Mouse (Mus musculus): ENCODE measurements at regions not wholly inside any gene's neighbourhood (a gene's known extent, or its start where the extent isn't known, plus 50 kb on each side); places are given as distances from the start of the nearest gene placed in this dataset.

DNA sequence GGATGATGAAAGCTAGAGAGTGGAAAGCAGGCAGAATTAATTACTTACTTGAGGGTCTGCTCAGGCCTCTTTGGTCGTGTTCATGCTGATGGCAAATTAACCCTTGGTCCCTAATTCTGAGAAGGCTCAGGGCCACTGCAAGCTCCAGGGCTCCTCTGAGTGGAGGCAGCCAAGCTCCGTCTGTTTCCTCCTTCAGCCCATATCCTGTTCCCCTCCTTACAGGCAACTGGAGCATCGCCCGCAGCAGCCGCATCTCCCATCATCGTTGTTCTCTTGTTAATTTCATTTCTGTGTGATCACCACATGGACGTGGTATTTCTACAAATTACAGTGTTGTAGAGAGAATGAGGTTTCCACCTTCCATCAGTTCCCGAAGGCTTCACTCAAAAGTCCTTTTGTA, 513.6 kb upstream of the Nox3 start:
- Histone ChIP-seq H3K4me1 (ENCODE audit: control insufficient read depth, insufficient read depth, low read length) (no peaks in the 10 kb centered on the region), H3K27me3 (ENCODE audit: control insufficient read depth, insufficient read depth, low read length) (no peaks in the 10 kb centered on the region), H3K9ac (replicated peaks; ENCODE audit: low read depth, low read length) (no peak overlapping the region), H3K4me2 (ENCODE audit: low read depth, low read length) (no peak overlapping the region), H3K36me3 (ENCODE audit: control insufficient read depth, insufficient read depth, low read length) (no peaks in the 10 kb centered on the region), H3K27ac (ENCODE audit: low read depth, low read length) (no peak overlapping the region), H3K4me3 (ENCODE audit: low read depth, low read length) (no peak overlapping the region), H3K9me3 (ENCODE audit: control insufficient read depth, low read length) (no peaks in the 10 kb centered on the region)
- no peak for ATAC-seq (ENCODE audit: low read depth)
- 84% methylated on average over 8 of the region's 8 CpGs for WGBS

DNA sequence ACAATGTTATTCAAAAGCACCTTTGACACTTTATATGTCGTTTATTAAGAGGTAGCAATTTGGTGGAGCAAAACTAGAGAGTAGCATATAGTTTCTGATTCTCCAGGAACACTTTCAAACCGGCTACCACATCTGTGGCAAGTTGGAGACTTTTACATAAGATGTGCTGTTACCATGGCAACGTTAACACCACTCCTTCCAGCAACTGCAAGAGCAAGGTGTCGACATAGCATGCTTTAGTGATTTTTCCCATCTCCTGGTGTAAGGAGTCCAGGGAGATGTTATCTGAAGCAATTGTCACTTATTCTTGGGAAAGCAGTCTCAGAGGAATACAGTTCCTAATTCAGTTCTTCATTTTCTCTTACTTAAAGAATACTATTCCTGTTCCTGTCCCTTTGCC, 516.5 kb upstream of the Nox3 start:
- Histone ChIP-seq H3K4me1 (ENCODE audit: control insufficient read depth, insufficient read depth, low read length) (no peaks in the 10 kb centered on the region), H3K4me2 (ENCODE audit: low read depth, low read length) (no peak overlapping the region), H3K36me3 (ENCODE audit: control insufficient read depth, insufficient read depth, low read length) (no peaks in the 10 kb centered on the region), H3K4me3 (ENCODE audit: low read depth, low read length) (no peak overlapping the region), H3K9me3 (ENCODE audit: control insufficient read depth, low read length) (no peaks in the 10 kb centered on the region), H3K9ac (replicated peaks; ENCODE audit: low read depth, low read length) (no peak overlapping the region), H3K27me3 (ENCODE audit: control insufficient read depth, insufficient read depth, low read length) (no peaks in the 10 kb centered on the region), H3K27ac (ENCODE audit: low read depth, low read length) (no peak overlapping the region)
- WGBS, result 52% methylated on average over 4 of the region's 4 CpGs
- no peak for ATAC-seq (ENCODE audit: low read depth)

DNA sequence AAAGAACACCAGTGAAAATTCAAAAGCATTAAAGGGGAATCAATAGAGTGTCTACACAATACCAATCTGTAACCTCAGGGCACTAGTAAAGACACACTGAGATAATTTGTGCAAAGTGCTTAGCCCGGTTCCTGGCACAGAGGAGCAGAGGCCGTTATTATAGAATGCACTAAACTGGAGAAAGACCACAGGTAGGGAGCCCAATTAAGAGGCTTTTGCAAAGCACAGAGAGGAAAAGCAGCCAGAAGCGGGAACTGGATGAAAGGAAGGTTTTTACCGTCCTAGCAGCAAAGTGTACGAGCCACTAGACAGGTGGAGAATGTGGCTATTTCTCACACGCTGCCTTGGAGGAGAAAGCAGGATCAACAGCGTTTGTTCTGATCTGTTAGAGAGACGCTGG, 518.9 kb upstream of the Nox3 start:
- Histone ChIP-seq H3K27ac (ENCODE audit: low read depth, low read length) (no peak overlapping the region), H3K27me3 (ENCODE audit: control insufficient read depth, insufficient read depth, low read length) (no peaks in the 10 kb centered on the region), H3K4me1 (ENCODE audit: control insufficient read depth, insufficient read depth, low read length) (no peaks in the 10 kb centered on the region), H3K9me3 (ENCODE audit: control insufficient read depth, low read length) (no peaks in the 10 kb centered on the region), H3K4me3 (ENCODE audit: low read depth, low read length) (no peak overlapping the region), H3K36me3 (ENCODE audit: control insufficient read depth, insufficient read depth, low read length) (no peaks in the 10 kb centered on the region), H3K9ac (replicated peaks; ENCODE audit: low read depth, low read length) (no peak overlapping the region), H3K4me2 (ENCODE audit: low read depth, low read length) (no peak overlapping the region)
- 40% methylated on average over 8 of the region's 8 CpGs for WGBS
- ATAC-seq (ENCODE audit: low read depth), result no peak

DNA sequence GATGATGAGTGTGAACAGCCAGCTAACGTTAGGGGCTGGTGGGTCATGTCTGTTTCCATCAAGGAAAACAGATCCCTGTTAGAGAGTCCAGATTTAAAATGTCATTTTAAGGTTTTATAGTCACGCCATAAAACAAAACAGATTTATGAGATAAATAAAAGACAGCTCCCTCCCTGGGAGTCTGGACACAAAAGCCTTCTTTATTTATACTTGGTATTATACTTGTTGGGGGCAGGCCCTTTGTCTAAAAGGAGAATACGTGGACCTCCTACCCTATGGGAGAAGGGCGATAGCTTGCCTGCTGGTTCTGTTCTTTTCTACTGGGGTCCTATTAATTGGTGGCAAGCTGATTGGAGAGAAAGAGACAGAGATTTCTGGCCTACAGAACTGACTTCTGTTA, 520.1 kb upstream of the Nox3 start:
- ATAC-seq (ENCODE audit: low read depth), result 0 out of 2 replicates have a peak, but pooled peaks have one; percentile 38
- Histone ChIP-seq H3K27me3 (ENCODE audit: control insufficient read depth, insufficient read depth, low read length) (no peaks in the 10 kb centered on the region), H3K36me3 (ENCODE audit: control insufficient read depth, insufficient read depth, low read length) (no peaks in the 10 kb centered on the region), H3K4me3 (ENCODE audit: low read depth, low read length) (no peak overlapping the region), H3K4me2 (ENCODE audit: low read depth, low read length) (no peak overlapping the region), H3K4me1 (ENCODE audit: control insufficient read depth, insufficient read depth, low read length) (0 out of 2 replicates have a peak, but pooled peaks cover 2% of the 10 kb centered on the region), H3K9me3 (ENCODE audit: control insufficient read depth, low read length) (no peaks in the 10 kb centered on the region), H3K9ac (replicated peaks; ENCODE audit: low read depth, low read length) (no peak overlapping the region), H3K27ac (ENCODE audit: low read depth, low read length) (no peak overlapping the region)
- WGBS, result 24% methylated on average over 4 of the region's 4 CpGs

DNA sequence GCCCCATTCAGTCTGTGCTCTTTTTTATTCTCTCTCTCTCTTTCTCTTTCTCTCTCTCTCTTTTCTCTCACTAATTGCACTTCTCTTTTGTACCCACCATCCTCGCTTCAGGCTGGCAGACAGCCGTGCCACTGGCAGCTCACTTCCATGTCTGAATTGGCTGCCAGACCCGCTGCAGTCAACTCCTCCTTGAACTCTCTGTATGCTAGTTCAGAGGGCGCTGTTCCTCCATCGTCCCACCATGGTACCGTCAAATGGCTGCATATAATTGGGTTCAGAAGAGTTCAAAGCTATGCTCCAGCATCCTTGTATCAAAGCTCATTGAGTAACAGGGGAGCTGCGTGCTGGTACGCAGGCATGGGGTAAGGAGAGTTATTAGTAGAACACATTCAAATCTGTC, 520.7 kb upstream of the Nox3 start:
- Histone ChIP-seq H3K9me3 (ENCODE audit: control insufficient read depth, low read length) (no peaks in the 10 kb centered on the region), H3K27ac (ENCODE audit: low read depth, low read length) (no peak overlapping the region), H3K9ac (replicated peaks; ENCODE audit: low read depth, low read length) (no peak overlapping the region), H3K4me3 (ENCODE audit: low read depth, low read length) (no peak overlapping the region), H3K36me3 (ENCODE audit: control insufficient read depth, insufficient read depth, low read length) (no peaks in the 10 kb centered on the region), H3K27me3 (ENCODE audit: control insufficient read depth, insufficient read depth, low read length) (no peaks in the 10 kb centered on the region), H3K4me1 (ENCODE audit: control insufficient read depth, insufficient read depth, low read length) (0 out of 2 replicates have a peak, but pooled peaks cover 2% of the 10 kb centered on the region), H3K4me2 (ENCODE audit: low read depth, low read length) (no peak overlapping the region)
- no peak for ATAC-seq (ENCODE audit: low read depth)
- WGBS, result 51% methylated on average over 8 of the region's 8 CpGs

DNA sequence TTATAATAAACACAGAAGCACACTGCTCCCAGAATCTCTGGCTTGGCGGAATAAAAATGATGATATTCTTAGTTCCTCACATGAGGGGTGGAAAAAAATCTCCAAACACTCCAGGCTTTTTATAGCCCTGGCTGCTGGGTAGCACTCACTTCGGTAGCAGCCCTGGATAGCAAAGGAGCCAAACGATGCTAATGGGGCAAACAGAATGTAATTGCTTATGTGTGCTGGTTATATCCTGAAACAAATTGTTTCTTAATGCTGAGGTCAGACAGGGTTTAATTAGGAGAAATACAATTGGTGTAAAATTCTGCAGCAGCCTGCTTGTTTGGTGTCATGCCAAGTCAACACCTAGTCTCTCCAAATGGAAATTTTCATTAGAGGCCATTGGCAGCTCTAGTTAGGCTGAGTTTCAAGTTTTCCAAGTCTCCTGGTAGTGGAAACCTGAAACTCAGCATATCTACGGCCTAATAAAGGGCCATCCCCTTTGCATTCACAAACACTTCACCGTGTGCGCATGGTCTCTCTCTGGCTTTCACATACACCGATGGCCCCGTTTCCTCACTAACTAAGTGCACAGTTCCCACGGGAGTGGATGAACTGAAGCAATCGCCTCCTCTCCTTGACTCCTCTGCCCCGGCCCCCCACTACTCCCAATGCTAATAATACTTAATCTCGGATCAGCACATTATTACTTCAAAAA, 524.8 kb upstream of the Nox3 start:
- H3K36me3 ChIP-seq (ENCODE audit: control insufficient read depth, insufficient read depth, low read length), result no peaks in the 10 kb centered on the region
- H3K9ac ChIP-seq (replicated peaks; ENCODE audit: low read depth, low read length), result no peak overlapping the region
- no peak overlapping the region for H3K4me2 ChIP-seq (ENCODE audit: low read depth, low read length)
- no peaks in the 10 kb centered on the region for H3K27me3 ChIP-seq (ENCODE audit: control insufficient read depth, insufficient read depth, low read length)
- ATAC-seq (ENCODE audit: low read depth), result peak; percentile 41; the same call in 1 of the 2 replicates
- H3K27ac ChIP-seq (ENCODE audit: low read depth, low read length), result no peak overlapping the region
- H3K4me1 ChIP-seq (ENCODE audit: control insufficient read depth, insufficient read depth, low read length), result 0 out of 2 replicates have a peak, but pooled peaks cover 2% of the 10 kb centered on the region
- H3K9me3 ChIP-seq (ENCODE audit: control insufficient read depth, low read length), result no peaks in the 10 kb centered on the region
- WGBS, result 44% methylated on average over 12 of the region's 12 CpGs
- no peak overlapping the region for H3K4me3 ChIP-seq (ENCODE audit: low read depth, low read length)

DNA sequence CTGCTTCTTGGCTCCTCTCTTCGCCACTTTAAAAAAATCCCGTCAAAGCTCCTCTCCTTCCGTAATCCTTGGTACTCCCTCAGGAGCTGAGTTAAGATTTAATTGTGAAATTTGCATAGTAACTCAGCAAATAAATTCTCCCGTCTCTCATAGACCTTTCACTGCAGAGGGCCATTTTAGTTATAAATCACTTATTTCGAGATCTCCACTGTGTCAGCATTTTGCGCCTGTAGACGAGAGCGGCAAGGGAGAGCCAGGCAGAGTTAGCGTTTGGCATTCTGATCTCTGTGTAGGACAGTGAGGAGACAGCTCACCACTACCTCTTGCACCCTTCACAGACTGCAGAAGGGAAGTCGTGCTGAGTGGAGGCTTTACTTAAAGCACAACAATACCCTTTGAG, 531.8 kb upstream of the Nox3 start:
- H3K4me2 ChIP-seq (ENCODE audit: low read depth, low read length), result no peak overlapping the region
- H3K36me3 ChIP-seq (ENCODE audit: control insufficient read depth, insufficient read depth, low read length), result no peaks in the 10 kb centered on the region
- no peak for ATAC-seq (ENCODE audit: low read depth)
- no peaks in the 10 kb centered on the region for H3K9me3 ChIP-seq (ENCODE audit: control insufficient read depth, low read length)
- 49% methylated on average over 10 of the region's 10 CpGs for WGBS
- H3K27me3 ChIP-seq (ENCODE audit: control insufficient read depth, insufficient read depth, low read length), result no peaks in the 10 kb centered on the region
- no peak overlapping the region for H3K27ac ChIP-seq (ENCODE audit: low read depth, low read length)
- no peak overlapping the region for H3K9ac ChIP-seq (replicated peaks; ENCODE audit: low read depth, low read length)
- no peaks in the 10 kb centered on the region; the same call in 1 of the 2 replicates for H3K4me1 ChIP-seq (ENCODE audit: control insufficient read depth, insufficient read depth, low read length)
- H3K4me3 ChIP-seq (ENCODE audit: low read depth, low read length), result no peak overlapping the region

DNA sequence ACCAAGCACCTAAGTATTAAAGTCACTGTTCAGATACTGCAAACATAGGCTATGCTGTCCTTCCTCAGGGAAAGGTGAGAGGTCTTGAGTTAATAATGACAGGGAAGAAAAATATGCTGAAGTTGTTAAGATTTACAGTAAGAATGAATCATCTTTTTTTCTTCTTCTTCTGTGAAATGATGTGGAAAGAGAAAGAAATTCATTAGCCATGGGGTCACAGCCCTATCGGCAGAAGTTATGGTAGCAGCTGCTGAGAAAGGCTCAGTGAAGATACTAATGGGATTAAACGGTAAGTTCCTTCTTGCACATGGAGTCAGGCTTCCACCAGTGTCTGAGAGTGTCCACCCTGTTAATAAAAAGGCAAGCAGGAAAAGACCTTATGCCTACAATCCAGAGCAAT, 533.9 kb upstream of the Nox3 start:
- Histone ChIP-seq H3K36me3 (ENCODE audit: control insufficient read depth, insufficient read depth, low read length) (no peaks in the 10 kb centered on the region), H3K9ac (replicated peaks; ENCODE audit: low read depth, low read length) (no peak overlapping the region), H3K4me3 (ENCODE audit: low read depth, low read length) (no peak overlapping the region), H3K9me3 (ENCODE audit: control insufficient read depth, low read length) (no peaks in the 10 kb centered on the region), H3K4me1 (ENCODE audit: control insufficient read depth, insufficient read depth, low read length) (no peaks in the 10 kb centered on the region; the same call in 1 of the 2 replicates), H3K27ac (ENCODE audit: low read depth, low read length) (no peak overlapping the region), H3K27me3 (ENCODE audit: control insufficient read depth, insufficient read depth, low read length) (no peaks in the 10 kb centered on the region), H3K4me2 (ENCODE audit: low read depth, low read length) (no peak overlapping the region)
- WGBS, result 65% methylated on average over 2 of the region's 2 CpGs
- no peak for ATAC-seq (ENCODE audit: low read depth)

DNA sequence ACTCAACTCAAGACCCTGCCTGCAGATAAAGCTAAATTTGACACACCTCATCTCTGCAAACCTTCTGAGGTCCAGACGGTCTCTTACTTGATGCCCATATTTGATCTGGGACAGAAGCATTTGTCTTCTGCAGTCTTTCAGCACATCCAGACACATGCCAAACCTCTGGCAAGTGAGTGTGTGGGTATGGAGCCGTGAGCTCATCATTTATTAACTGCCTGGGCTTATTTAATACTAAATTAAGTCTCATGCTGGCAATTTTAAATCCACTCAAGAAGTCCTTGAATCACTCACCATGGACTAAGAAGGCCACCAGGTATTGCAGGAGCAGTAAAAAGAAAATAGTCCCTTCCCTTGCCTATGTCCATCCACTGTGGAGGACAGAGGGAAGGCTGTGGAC, 554.4 kb upstream of the Nox3 start:
- H3K9ac ChIP-seq (replicated peaks; ENCODE audit: low read depth, low read length), result no peak overlapping the region
- WGBS, result 94% methylated on average over 2 of the region's 2 CpGs
- H3K36me3 ChIP-seq (ENCODE audit: control insufficient read depth, insufficient read depth, low read length), result no peaks in the 10 kb centered on the region
- no peak for ATAC-seq (ENCODE audit: low read depth)
- no peaks in the 10 kb centered on the region for H3K4me1 ChIP-seq (ENCODE audit: control insufficient read depth, insufficient read depth, low read length)
- no peaks in the 10 kb centered on the region for H3K27me3 ChIP-seq (ENCODE audit: control insufficient read depth, insufficient read depth, low read length)
- no peak overlapping the region for H3K4me3 ChIP-seq (ENCODE audit: low read depth, low read length)
- no peaks in the 10 kb centered on the region for H3K9me3 ChIP-seq (ENCODE audit: control insufficient read depth, low read length)
- H3K27ac ChIP-seq (ENCODE audit: low read depth, low read length), result no peak overlapping the region
- no peak overlapping the region for H3K4me2 ChIP-seq (ENCODE audit: low read depth, low read length)

Data from neural tube, embryonic 14.5 days (tissue).